Mouse (Mus musculus): ENCODE measurements around the gene Cct5.

The Cct5 gene

DNA sequence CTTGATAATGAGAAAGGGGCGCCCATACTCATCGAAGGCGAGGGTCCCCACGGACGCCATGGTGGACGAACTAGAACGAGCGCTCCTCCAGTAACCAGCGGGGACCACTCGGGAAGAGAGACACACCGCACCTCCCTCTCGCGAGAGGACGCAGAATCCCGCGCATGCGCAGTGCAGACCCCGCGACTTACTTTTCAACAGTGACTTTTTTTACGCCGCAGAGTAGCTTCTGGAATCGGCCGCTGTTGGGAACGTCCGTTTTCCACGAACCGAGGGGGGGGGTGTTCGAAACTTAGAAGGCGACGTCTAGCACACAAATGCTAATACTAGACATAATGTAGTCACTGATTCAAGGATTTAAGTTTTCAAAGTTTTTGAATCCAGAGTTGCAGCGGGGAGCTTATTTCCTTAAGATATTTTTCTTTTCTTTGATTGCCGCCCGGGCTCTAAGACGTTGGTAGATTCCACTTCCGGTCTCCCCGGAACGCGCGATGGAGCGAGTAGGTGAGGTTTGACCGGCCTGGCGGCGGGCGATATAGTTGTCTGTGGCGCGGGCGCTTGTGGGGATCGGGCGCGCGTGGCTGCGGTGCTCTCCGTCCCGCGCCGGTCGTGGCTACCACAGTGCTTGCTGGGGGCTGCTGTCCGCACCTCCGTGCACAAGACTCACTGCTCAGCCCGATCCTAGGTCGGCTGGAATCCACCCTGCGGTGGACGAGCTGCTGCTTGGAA lies at the start of gene Cct5, which contains the start of gene Fam173b:
Gene Cct5 (minus strand): TSS at position 159 of the 729 bp plus-strand sequence.
Gene Fam173b (plus strand): TSS at position 207 of the 729 bp plus-strand sequence.
- DNase-seq (ENCODE audit: low read depth, low spot score), result peak; percentile 98

DNA sequence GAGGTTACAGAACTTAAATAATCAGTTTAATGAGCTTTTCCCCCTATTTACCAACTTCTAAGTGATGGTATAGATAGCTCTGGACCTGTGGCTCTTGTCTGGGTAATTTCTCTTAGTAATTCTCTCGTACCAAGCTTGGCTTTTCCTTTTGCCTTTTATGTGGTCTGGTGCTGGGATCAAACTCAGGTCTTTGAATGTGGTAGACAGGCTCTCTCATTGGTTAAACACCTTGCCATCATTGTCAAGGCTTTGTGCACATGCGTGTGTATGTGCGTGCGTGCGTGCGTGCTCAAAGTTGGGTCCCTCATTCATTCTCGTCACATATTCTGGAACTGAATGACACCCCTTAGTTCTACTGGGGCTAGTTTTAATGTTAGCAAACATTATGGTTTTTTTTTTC lies 49.2 kb upstream of the Cct5 start:
- DNase-seq (ENCODE audit: low read depth, low spot score), result peak; percentile 51

DNA sequence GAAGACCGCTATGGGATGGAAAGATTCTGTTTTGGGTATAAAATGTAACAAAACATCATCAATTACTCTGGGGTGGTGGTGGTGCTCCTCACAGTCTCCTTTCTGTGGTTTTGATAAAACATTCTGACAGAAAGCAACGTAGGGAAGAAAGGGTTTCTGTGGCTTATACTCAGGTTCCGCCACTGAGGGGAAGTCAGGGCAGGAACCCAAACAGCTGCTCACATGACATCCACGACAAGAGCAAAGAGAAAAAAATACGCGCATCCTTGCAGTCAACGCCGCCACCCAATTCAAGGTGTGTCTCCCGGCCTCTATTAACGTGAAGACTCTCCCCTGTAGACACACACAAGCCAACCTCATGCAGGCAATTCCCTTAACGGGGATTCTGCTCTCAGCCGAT lies 48.1 kb upstream of the Cct5 start:
- peak; percentile 70 for DNase-seq (ENCODE audit: low read depth, low spot score)

DNA sequence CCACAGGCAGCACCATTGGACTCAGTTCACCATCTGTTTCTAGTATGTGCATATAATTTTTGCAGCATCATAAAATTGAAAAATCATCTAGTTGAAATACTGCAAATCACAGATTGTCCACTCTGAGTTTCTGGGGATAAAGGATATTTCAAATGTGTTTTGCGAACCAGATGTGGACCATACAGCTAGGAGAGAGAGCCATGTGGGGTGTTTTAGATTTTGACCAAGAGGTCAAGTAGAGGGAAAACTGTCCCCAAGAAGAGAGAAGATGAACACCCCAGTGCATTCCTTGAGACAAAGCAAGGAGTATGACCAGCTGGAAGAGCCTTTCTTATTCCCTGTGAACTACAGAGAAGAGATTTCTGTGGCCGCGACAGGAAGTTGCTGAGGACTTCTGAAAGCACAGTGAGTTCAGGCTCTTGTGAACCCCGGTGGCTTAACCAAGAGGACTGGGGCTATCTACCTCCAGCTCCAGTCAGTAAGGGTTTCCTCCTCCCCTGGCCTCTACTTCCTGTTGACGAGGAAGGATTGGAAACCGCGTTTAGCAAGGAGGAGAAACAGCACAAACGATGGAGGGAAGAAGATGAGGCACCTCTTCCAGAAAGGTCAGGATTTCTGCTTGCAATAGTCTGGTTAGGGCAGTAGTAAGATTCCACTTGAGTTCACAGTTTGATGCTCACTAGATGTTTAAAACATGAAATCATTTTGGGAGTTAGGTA lies 46.4 kb upstream of the Cct5 start:
- DNase-seq (ENCODE audit: low read depth, low spot score), result peak; percentile 7

DNA sequence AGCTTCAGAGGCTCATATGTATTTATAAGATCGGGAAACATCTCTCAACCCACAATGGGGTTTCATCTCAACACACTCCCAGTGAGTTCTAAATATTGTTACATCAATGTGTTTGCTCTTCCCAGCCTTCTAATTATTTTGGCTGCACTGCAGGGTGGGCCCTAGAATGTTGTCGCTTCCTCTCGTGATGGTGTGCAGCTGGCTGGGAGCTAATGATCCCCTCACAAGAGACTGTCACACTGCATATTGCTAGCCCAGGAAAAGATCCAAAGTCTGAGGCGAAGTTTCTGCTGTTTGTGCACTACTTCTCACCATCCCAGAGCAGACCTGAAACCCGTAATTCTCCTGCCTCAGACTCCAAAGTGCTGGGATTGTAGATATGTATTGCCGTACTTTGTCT lies 45.6 kb upstream of the Cct5 start:
- no peak for DNase-seq (ENCODE audit: low read depth, low spot score)

DNA sequence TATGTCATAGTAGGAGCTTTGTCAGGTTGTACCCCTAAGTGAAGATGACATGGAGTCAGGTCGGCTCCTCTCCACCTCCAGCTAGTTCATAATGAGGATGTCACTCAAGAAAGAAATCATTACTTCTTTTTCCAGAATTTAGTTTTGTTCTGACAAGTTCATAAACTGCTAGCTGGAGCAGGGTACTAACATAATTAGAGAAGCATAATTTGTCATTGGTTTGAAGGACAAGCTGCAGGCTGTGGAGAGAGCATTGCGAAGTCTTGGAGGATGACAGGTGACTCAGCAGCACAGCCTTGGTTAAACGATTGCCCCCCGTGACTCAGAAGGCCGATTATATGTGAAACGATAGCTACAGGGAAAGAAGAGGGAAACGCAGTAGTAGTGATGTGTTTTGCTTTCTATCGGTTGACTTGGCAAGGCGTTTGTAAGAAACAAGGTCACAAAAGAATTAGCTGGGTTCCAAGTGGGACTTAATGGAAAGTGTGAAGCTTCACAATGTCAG lies 34.5 kb upstream of the Cct5 start:
- no peak for DNase-seq (ENCODE audit: low read depth, low spot score)

DNA sequence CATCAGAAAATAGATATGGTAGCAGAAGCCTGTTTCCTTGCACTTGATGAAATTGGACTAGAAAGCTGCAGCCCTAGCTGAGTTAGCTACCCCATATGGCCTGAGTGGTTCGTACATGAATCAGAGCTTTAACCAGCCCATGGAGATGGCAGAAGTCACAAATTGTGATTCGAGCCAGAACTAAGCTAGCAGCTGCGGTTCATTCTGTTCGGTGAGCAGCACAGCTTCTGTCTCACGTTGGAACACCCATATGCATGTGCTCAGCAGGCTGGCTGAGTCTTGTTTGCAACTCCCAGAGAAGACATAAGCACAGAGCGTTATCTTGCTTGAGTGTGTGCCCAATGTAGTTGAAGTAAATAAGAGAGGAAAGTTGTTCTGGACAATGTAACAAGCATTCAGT lies 33.0 kb upstream of the Cct5 start:
- DNase-seq (ENCODE audit: low read depth, low spot score), result no peak

DNA sequence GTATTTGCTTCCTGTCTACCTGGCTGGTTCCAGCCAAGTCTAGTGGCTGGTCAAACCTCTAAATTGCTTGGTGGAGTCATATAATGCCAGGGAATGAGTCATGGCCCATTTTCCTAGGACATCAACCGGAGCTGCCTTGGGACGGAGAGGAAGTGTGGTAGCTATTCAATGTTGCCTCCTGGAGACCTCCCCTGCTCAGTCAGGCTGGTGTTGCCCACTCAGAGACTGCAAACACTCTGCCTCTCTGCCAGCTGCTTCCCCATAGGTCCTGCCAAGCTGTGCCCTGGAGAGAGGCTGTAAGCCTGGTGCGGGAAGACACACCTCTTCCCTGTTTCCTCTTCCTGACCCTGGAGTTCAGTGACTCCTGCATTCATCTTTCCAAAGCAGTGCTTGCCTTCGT lies 30.9 kb upstream of the Cct5 start:
- DNase-seq (ENCODE audit: low read depth, low spot score), result no peak

DNA sequence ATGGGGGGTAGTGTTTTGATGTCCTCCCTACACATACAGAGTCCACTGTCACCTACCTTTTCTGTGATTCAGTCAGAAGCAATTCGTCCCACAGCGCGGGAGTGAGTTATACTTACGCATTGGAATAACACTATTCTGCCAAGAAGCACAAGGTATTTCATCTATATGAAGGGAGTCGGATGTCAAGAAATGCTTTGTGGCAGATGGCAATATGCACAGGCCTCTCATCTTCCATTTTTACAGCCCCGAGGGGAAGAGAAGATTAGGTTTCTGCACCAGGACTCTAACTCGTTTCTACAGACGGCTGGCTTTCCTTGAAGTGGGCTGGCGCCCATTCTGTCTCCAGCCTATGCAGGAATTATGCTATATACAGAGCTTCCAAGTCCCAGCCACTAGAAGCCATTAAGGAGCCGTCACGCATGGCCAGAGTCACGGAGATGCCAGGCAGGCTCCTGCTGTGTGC lies 29.8 kb upstream of the Cct5 start:
- DNase-seq (ENCODE audit: low read depth, low spot score), result no peak

DNA sequence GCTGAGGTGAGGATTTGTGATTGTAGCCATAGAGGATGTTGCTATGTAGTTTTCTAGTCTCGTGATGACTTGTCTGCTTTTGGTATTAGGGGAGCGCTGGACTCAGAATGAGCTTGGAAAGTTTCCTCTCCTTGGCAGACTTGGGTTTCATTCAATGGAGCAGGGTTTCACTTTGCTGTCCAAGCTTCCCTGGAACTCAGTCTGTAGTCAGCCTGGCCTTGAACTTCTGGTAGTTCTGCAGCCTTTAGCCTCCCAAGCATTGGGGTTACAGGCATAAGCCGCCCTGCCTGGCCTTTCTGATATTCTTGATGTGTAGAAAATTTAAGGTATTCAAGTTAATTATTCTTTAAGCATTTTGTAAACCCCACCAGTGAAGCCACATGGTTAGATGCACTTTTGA lies 28.0 kb upstream of the Cct5 start:
- no peak for DNase-seq (ENCODE audit: low read depth, low spot score)

DNA sequence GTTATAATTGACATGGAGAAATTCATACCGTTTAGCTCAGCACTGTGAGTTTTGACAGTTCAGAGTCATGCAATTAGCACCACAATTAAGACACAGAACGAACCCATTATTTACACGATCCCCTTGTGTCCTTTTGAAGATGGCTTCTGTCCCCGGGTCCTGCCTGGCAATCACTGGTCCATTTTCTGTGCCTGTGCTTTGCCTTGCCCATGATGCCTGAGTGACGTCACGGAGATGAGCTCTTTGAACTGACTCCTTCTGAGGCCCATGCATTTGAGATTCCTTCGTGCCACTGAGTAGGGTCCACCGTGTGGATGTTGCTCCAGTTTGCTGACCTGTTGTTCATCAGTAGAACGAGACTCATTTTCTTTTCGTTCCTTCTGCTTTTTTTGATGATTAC lies 26.6 kb upstream of the Cct5 start:
- DNase-seq (ENCODE audit: low read depth, low spot score), result no peak

DNA sequence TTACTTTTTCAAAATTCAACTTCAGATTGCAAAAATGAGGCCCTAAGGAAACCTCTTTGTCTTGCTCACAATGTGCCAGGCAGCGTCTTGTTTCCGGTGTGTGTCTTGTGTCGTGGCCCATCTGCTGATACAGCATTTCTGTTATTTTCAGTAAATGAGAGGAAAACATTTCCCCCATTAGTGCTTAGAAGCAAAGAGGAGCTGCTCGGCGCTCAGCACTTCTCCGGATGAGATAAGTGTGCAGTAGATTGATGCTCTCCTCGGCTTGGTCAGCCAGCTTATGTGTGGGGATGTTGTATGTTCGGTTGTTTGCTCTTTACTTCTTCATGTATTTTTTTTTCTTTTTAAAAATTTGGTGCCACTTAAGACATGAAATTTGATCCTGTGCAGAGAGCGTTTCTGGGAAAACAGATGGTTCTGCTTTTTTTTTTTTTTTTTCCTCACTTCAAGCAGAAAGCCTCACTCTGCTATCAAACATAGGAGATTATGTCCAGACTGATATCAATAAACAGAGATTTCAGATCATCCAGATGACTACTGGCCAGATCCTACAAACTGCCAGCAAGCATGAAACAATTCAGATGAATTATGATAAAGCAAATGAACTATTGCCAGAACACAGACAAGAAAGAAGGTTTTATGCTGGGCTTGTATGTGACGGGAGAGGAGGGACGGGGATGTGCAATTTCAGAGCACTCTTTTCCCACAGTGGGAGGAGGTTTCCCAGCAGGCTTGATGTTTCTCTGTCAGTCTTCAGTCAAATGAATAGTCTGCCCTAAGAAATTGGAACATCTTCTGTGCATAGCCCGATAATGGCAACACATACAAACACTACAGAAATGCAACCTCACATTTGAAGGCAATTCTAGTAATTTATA lies 25.9 kb upstream of the Cct5 start:
- no peak for DNase-seq (ENCODE audit: low read depth, low spot score)

DNA sequence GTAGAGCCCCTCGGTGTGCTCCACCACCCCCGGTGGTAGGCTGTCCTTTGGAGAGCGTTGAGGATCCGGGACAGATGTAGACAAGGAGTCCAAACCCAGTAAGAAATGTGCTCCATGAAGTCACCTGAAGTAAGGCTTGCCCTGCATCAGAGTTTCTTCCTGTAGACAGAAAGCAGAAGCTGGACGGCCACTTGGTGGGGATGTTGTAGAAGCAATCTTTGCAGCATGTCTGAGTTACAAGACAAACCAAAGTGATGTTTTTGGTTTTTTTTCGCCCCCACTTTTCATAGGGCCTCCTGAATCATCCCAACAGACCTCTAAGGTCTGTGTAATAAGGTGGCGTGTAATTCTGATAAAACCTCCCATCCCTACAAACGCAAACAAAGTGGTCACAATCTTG lies 17.9 kb upstream of the Cct5 start:
- no peak for DNase-seq (ENCODE audit: low read depth, low spot score)

DNA sequence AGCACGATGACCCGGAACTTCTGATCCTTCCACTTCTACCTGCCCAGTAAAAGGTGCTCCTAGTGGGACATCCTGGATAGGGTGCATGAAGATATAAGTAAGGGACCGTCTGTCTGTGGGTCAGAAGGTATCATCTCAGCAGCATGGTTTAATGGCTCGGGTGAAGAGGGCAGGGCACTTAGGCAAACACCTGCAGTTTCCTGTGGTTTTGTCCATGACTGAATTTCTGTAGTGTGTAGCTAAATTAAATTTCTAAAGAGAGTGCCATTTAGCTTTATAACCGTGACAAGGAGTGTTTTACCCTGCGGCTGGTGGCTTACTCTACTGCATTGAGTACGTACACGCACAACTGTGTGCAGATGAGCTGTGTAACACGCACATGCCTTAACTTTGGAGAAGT lies 15.7 kb upstream of the Cct5 start:
- no peak for DNase-seq (ENCODE audit: low read depth, low spot score)

DNA sequence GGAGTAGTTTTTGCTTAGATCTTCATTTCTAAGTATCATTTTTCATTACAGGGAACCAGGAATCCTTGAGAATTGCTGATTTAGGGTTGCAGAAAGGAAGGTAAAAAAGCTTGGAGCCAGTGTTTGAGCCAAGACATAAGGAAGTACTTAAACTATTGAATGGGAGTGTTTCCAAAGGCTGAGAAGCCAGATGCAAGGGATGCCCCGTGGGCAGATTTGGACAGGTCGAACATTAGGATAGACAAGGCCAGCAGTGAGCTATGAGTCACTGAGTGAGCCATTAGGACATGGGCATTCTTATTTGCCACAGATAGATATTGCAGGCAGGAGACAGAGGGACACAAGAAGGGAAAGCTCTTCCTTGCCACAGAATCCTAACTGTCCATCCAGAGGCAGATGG lies 13.1 kb upstream of the Cct5 start:
- no peak for DNase-seq (ENCODE audit: low read depth, low spot score)

DNA sequence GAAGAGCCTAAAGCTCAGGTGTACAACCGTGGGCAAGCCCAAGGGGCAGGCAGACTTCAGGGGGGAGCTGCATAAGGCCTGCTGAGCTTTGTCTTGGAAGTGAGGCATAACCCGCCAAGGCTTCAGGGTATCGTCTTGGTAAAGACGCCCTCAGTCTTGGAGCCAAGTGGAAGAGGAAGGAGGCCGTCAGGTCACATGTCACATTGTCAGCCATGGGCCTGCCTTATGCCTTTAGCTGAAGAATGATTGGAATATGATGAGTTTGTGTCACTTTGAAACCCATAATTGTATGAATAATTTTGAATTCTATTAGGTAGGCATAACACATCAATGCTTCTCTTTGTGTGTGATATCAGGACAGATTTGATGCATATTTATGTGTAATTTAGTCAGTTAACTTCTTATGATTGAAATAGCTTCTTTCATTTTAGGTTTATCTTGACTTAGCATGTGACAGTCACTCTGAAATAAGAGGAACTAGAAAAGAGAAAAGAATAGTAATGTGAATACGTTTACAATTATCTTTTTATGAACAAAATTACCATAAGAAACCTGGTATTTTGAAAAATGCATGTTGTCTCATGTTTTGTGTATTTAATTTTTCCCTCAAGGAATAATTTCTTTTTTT lies 12.3 kb upstream of the Cct5 start:
- no peak for DNase-seq (ENCODE audit: low read depth, low spot score)

DNA sequence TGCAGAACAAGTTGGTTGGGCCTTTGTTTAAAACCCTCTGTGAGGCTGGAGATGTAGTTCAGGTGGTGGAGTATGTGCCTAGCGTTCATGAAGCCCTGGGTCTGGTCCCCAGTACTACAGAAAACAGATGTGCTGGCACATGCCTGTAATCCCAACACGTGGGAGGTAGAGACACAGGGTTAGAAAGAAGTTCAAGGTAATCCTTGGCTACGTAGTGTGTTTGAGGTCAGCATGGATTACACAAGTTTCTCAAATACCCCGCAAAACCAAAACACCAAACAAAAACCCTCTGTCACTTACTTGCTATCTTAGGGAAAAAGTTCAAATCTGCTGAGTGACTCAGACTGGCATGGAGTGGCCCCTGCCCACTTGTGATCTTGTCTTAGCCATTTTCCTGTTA lies 10.4 kb upstream of the Cct5 start:
- DNase-seq (ENCODE audit: low read depth, low spot score), result no peak

DNA sequence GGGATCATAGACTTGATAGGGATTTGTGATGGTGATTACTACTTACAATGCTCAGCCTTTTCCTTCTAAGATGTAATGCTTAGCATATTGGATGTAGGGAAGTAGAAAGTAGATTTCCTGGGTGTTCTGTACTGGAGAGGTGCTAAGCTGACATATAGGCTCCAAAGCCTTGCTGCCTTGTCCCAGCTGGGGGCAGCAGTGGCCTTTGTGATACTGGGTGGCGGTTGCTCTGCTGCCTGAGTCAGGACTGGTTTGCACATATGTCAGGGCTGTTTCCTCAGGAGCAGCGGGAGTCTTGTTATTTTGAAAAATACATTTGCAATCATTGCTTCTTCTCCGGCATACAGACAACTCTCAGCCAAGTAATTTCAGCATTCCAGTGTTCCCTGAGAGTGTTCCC lies 9.4 kb upstream of the Cct5 start:
- DNase-seq (ENCODE audit: low read depth, low spot score), result no peak

DNA sequence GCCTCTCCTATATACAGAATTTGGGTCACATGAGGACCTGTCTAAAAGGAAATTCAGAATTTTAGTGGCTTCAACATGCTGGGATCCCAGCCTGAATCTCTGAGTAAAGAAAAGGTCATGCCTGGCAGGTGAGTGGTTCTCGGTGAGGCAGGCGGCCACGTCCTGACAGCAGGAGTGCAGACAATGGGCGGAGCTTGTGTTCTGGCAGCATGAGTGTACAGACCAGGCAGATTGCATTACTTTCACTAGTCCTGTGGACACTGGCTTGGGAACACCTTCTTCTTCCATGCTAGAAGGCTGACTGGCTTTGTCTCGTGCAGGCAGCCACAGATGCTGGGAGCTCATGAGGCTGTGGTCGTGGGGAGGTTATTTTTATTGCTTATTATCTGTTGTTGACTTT lies 5.2 kb upstream of the Cct5 start:
- DNase-seq (ENCODE audit: low read depth, low spot score), result no peak

DNA sequence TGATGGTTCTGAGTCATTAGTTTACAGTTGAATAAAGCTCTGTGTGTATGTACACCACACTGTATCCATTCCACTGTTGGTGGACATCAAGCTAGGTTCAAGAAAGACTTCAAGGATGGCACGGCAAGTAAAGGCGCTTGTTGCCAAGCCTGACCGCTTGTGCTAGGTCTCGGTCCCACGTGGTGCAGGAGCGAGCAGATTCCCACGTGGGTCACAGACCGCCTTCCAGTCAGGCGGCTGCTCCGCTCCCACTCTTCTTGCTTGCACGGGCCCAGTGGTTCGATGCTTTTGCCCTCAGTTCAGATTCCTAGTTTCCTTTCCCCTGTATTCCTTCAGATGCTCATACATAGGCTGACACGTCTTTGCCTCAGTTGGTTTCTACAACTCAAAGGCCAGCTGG lies 1.5 kb upstream of the Cct5 start:
- DNase-seq (ENCODE audit: low read depth, low spot score), result no peak

DNA sequence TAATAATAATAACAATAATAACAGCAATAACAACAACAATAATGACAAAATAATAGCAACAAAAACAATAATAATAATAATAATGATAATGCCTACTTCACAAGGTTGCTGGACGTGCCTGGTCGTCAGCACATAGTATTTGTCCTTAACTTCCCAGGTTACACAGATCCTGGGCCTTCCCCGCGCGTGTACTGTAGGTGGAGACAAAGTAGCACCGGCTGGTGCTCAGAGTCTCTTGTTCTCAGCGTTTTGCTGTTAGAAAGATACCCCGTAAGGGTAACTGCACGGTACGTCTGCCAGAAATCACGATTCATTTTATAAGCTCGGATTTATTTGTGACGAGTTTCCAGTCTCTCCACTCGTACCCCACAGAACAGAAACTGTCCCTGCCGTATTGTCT lies 822 bp upstream of the Cct5 start:
- peak; percentile 68 for DNase-seq (ENCODE audit: low read depth, low spot score)

DNA sequence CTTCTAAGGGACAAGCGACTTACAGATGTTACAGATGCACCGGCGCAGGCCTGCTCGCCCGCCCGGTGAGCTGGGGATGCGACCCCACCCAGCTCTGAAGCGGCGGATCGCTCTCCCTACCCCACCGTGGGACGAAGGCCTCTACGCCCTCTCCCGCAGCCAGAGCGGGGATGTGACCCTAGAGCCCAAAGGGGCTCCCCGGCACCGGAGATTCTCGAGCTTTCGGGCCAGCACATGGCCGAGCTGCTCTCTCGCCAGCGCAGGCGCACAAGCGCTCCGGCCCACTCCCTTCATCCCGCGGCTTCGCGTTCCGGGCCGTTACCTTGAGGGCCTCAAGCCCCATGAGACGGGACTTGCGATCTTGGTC lies 342 bp downstream of the Cct5 start:
- DNase-seq (ENCODE audit: low read depth, low spot score), result no peak
